Mouse (Mus musculus) small intestine, adult 2 months (tissue): ENCODE data around the gene Rpl18.

Source experiments
- CTCF ChIP-seq: fragments of 200-500 bp; IDR thresholded peaks from 2 replicates; pipeline ENCODE4 v1.5.1; 2012; ENCODE audit warnings: low read depth, mild to moderate bottlenecking, control low read depth, inconsistent platforms, low read length, moderate library complexity, mixed read lengths; ENCODE audit not compliant: insufficient replicate concordance, insufficient read length; ENCODE audit errors: extremely low read depth
- POLR2A ChIP-seq: fragments of 200-500 bp; IDR thresholded peaks from 2 replicates; pipeline ENCODE4 v1.6.1; 2012; ENCODE audit warnings: low read depth, mild to moderate bottlenecking, control low read depth, inconsistent platforms, low read length, moderate library complexity

DNA sequence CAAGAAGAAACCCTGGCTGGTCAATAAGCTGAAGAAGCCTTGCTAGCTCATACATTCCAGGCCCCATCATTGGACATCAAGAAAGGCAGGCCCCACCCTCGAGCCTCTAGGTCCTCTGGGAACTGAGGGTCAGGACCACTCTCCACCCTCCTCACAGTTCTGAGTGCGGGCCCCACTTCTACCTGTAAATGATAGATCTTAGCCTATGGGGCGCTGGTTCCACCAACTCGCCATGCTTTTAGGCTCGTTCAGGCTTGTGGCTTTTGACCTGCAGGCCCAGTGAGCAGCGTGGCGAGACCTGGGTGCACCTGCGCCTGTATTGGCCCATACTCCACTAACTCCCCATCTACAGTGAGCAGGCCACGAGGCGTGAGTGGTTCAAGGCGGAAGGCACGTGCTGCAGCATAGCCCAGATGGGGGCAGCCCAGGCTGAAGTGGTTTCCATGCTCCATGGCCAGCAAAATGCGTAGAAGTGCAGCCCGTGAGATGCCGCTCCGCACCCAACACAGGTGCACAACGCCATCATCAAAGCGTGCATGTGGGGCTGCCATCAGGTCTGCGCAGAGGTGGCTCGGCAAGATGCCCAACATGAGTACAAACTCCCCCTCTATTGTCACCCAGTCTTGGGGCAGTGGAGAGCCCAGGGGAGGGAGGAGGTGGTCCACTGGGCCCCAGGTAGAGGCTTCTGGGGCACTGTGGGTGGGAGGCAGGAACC is 4.6 kb upstream of the Rpl18 start:
- TF ChIP-seq POLR2A: no peak
- TF ChIP-seq CTCF: no peak
